Mouse (Mus musculus) intestine, embryonic 16.5 days (tissue): Measurements from ENCODE around the gene Olfr308. TPM values are rescaled to one million over a fixed set of nuclear protein-coding genes. Genes with fewer than 3 reads are reported as not detected.

Experiments used
- microRNA-seq: library from miRNA; unstranded; fragments of <30 nt; microRNA quantifications from one replicate; pipeline ENCODE4, GENCODE M21; 2016
- polyA plus RNA-seq: library from polyadenylated mRNA; unstranded; fragments of >200 nt; fragmentation: Nextera tagmentation; extraction: Ambion mirVana; gene quantifications from 2 replicates; pipeline ENCODE4 v1.2.1, GENCODE M21; 2015

Olfr308 gene
- polyA plus RNA-seq, 1 experiment from 2014 or later, result not detected

Small RNA genes lying within 50 kb of the gene (microRNA-seq; reads per million reads assigned to microRNA genes)
- gene Gm23192, result not detected

Other genes with a start within 250 kb of the Olfr308 start
- not detected in 2 replicates for gene Vmn2r75, start 153.9 kb downstream of the Olfr308 start, polyA plus RNA-seq
- not detected in 2 replicates for gene Vmn2r76, start 79.3 kb downstream of the Olfr308 start, polyA plus RNA-seq
- gene Olfr310, start 48.5 kb downstream of the Olfr308 start, polyA plus RNA-seq, result not detected in 2 replicates
- not detected in 2 replicates for gene Olfr309, start 11.9 kb downstream of the Olfr308 start, polyA plus RNA-seq
- not detected in 2 replicates for gene Olfr307, start 12.0 kb upstream of the Olfr308 start, polyA plus RNA-seq
- not detected in 2 replicates for gene Olfr305, start 41.3 kb upstream of the Olfr308 start, polyA plus RNA-seq
- gene Olfr304, start 61.0 kb upstream of the Olfr308 start, polyA plus RNA-seq, result not detected in 2 replicates
- not detected in 2 replicates for gene Olfr303, start 72.2 kb upstream of the Olfr308 start, polyA plus RNA-seq
- not detected in 2 replicates for gene Olfr301, start 78.2 kb upstream of the Olfr308 start, polyA plus RNA-seq
- gene Olfr299, start 134.3 kb upstream of the Olfr308 start, polyA plus RNA-seq, result not detected in 2 replicates
- gene Olfr298, start 166.9 kb upstream of the Olfr308 start, polyA plus RNA-seq, result not detected in 2 replicates
- not detected in 2 replicates for gene Olfr297, start 194.3 kb upstream of the Olfr308 start, polyA plus RNA-seq